Mouse (Mus musculus) central nervous system, embryonic 14 days (tissue): Measurements from ENCODE around the gene Sox13. TPM values are rescaled to one million over a fixed set of nuclear protein-coding genes. Genes with fewer than 3 reads are reported as not detected.

Experiments
- polyA plus RNA-seq: library from polyadenylated mRNA; depleted of rRNA; stranded (reverse); fragments of >200 nt; gene quantifications from 2 replicates; pipeline ENCODE4 v1.2.3, GENCODE M21; 2012; rRNA removed

Sox13 gene
- 35.8 and 36.6 TPM in 2 replicates for polyA plus RNA-seq

GRCm38 (mm10) chr1:133423543-133424480 lies at the start of gene Sox13:
Gene Sox13, minus strand, starts transcription at chr1:133424377.

GRCm38 (mm10) chr1:133363276-133364021 lies 60.7 kb downstream of the Sox13 start, which contains the start of gene Etnk2:
Gene Etnk2, plus strand, starts transcription at chr1:133363572.

GRCm38 (mm10) chr1:133350210-133350609 lies 74.0 kb downstream of the Sox13 start, which contains the start of gene Ren1:
Gene Ren1, plus strand, starts transcription at chr1:133350510.

Other genes with a start within 250 kb of the Sox13 start
- gene Golt1a, start 114.6 kb downstream of the Sox13 start, polyA plus RNA-seq: 0.06 and 0.09 TPM in 2 replicates
- not detected in 2 replicates for gene Kiss1, start 102.5 kb downstream of the Sox13 start, polyA plus RNA-seq
- 1.0 and 3.7 TPM in 2 replicates for gene Ren1, start 73.9 kb downstream of the Sox13 start, polyA plus RNA-seq
- gene Etnk2, start 60.8 kb downstream of the Sox13 start, polyA plus RNA-seq: 7.3 and 8.9 TPM in 2 replicates
- 382 and 429 TPM in 2 replicates for gene Snrpe, start 185.9 kb upstream of the Sox13 start, polyA plus RNA-seq
- 6.8 and 9.1 TPM in 2 replicates for gene Zbed6, start 236.5 kb upstream of the Sox13 start, polyA plus RNA-seq
- gene Gm38394, start 236.9 kb upstream of the Sox13 start, polyA plus RNA-seq: 7.9 and 9.5 TPM in 2 replicates